Mouse (Mus musculus): ENCODE data around the gene Zmiz1. TPM values are rescaled to one million over a fixed set of nuclear protein-coding genes. Genes with fewer than 3 reads are reported as not detected.

Gene Zmiz1
- polyA plus RNA-seq, 1 experiment = 99.2 TPM

DNA sequence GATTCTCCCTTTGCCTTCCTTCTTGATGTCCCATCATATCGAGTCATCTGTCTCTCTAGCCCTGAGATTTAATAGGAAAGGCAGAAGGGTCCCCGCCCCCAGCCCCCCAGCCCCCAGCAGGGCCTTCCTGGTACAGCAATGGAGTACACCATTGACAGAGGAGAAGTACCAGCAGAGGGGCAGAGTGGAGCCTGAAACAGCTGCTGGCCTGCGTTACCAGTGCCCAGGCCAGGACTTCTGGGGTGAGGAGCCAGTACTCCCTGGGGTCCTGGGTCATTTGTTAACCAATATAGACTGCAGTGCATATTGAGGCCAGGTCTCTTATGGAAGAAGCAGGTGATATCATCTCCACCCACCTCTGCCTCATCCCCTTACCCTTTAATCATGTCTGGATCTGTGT lies 51.4 kb downstream of the Zmiz1 start:
- TF ChIP-seq POLR2A (IDR thresholded peaks at IDR 0.05; ENCODE audit: borderline replicate concordance, low read depth, low read length) = no peak
- TF ChIP-seq CTCF (IDR thresholded peaks at IDR 0.05; ENCODE audit: low read depth, low read length) = no peak
- H3K4me3 ChIP-seq (ENCODE audit: insufficient read depth, low read length) = no peak overlapping the region
- no peak overlapping the region for H3K27ac ChIP-seq (ENCODE audit: insufficient read depth, low read depth, low read length)
- peaks cover 90% of the 10 kb centered on the region for H3K4me1 ChIP-seq (ENCODE audit: control insufficient read depth, insufficient read depth, low read length)

DNA sequence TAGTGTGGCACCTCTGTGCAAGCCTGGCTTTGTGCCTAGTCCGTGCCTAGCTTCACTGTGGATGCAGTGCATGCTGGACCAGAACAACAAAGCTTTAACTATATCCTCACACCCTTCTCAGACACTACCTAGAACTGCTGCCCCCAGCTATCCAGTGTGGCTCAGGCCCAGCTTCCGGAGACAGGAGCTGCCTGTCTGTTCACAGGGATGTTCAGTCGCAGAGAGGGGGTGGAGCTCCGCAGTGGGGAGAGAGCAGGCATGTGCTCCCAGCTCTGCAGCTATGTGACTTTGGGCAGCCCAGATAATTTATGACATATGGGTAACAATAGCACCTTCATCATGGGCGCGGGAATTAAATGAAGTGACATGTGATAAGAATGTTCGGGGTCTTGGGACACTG lies 52.0 kb downstream of the Zmiz1 start:
- Histone ChIP-seq H3K27ac (ENCODE audit: insufficient read depth, low read depth, low read length) (no peak overlapping the region), H3K4me1 (ENCODE audit: control insufficient read depth, insufficient read depth, low read length) (peaks cover 90% of the 10 kb centered on the region), H3K4me3 (ENCODE audit: insufficient read depth, low read length) (no peak overlapping the region)
- no peak for TF ChIP-seq POLR2A (IDR thresholded peaks at IDR 0.05; ENCODE audit: borderline replicate concordance, low read depth, low read length)

DNA sequence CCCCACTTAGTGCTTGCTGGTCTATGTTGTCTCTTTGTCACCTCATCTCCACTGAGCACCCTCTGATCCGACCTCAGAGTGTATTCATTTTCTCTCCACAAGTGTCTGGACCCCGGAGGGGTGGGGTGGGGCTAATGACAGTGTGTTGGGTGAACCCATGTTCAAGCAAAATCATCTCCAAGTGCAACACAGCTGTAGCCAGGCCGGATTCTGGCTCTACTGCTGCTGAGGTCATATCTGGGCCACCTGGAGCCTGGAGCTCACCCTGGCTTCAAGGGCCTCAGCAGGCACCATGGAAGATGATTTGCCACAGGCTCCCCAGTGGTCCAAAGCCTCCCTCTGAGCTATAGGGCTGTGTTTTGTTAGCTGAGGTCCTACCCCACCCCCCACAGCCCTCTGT lies 52.6 kb downstream of the Zmiz1 start:
- peaks cover 88% of the 10 kb centered on the region for H3K4me1 ChIP-seq (ENCODE audit: control insufficient read depth, insufficient read depth, low read length)
- no peak for TF ChIP-seq POLR2A (IDR thresholded peaks at IDR 0.05; ENCODE audit: borderline replicate concordance, low read depth, low read length)
- no peak for TF ChIP-seq CTCF (IDR thresholded peaks at IDR 0.05; ENCODE audit: low read depth, low read length)
- H3K4me3 ChIP-seq (ENCODE audit: insufficient read depth, low read length) = no peak overlapping the region
- no peak overlapping the region for H3K27ac ChIP-seq (ENCODE audit: insufficient read depth, low read depth, low read length)

DNA sequence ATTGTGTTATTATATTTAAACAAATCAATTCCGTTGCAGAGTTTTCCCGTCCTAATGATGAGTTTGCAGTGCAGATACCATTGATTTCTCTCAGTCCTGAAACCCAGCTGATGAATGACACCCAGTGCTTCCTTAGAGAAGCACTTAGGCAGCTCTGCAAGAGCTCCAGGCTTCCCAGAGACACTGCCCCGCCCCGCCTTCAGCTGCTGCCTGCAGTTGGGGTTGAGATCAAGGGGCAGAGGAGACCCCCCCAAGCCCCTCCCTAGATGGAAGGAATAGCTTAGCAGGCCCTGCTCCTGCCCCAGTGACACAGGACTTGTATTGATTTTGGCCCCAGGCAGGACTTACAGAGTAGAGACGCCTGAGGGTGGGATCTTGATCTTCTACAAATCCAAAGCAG lies 53.0 kb downstream of the Zmiz1 start:
- Histone ChIP-seq H3K27ac (ENCODE audit: insufficient read depth, low read depth, low read length) (no peak overlapping the region), H3K4me1 (ENCODE audit: control insufficient read depth, insufficient read depth, low read length) (peaks cover 88% of the 10 kb centered on the region), H3K4me3 (ENCODE audit: insufficient read depth, low read length) (no peak overlapping the region)
- TF ChIP-seq CTCF (IDR thresholded peaks at IDR 0.05; ENCODE audit: low read depth, low read length) (no peak), POLR2A (IDR thresholded peaks at IDR 0.05; ENCODE audit: borderline replicate concordance, low read depth, low read length) (no peak)

DNA sequence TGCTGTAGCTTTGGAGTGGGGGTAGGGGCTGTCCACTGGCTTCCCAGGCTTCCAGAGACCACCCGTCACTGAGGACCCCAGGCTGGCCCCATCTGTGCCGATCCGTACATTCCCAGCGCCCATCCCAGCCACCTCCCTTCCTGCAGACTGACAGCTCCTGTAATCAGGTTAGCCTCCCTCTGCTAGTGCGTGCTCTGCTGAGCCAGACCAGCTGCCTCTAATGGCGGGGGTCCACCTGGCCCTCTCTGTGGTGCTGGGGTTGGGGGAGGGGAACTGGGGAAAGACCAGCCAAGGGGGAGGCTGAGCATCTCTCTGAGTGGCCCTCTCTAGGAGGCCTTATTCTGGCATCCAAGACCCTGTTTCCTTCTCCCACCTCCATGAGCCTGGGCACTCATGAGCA lies 53.8 kb downstream of the Zmiz1 start:
- no peak for TF ChIP-seq POLR2A (IDR thresholded peaks at IDR 0.05; ENCODE audit: borderline replicate concordance, low read depth, low read length)
- TF ChIP-seq CTCF (IDR thresholded peaks at IDR 0.05; ENCODE audit: low read depth, low read length) = no peak
- H3K4me3 ChIP-seq (ENCODE audit: insufficient read depth, low read length) = no peak overlapping the region
- peak overlapping the region; percentile 58; the same call in 1 of the 2 replicates for H3K27ac ChIP-seq (ENCODE audit: insufficient read depth, low read depth, low read length)
- H3K4me1 ChIP-seq (ENCODE audit: control insufficient read depth, insufficient read depth, low read length) = peaks cover 88% of the 10 kb centered on the region

DNA sequence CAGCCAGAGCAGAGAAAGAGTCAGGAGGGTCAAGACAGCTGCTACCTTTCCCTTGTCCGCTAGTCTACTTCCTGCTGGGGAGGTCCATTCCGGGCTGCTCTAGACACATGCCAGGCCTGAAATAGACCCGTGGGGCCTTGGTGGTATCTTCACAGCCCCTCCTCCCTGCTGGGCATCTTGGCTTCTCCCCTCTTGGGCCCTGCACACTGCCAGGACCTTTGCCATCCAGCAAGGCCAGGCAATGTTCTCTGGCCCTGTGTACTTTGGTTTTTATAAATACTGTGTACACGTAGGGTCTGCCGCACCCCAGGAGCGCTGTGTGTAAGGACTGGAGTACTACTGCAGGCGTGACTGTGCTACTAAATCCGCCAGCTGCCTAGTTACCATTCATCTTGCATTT lies 54.5 kb downstream of the Zmiz1 start:
- Histone ChIP-seq H3K4me1 (ENCODE audit: control insufficient read depth, insufficient read depth, low read length) (peaks cover 89% of the 10 kb centered on the region), H3K27ac (ENCODE audit: insufficient read depth, low read depth, low read length) (peak overlapping the region; percentile 58), H3K4me3 (ENCODE audit: insufficient read depth, low read length) (no peak overlapping the region)
- no peak for TF ChIP-seq POLR2A (IDR thresholded peaks at IDR 0.05; ENCODE audit: borderline replicate concordance, low read depth, low read length)
- TF ChIP-seq CTCF (IDR thresholded peaks at IDR 0.05; ENCODE audit: low read depth, low read length) = no peak; the same call in 1 of the 2 replicates

DNA sequence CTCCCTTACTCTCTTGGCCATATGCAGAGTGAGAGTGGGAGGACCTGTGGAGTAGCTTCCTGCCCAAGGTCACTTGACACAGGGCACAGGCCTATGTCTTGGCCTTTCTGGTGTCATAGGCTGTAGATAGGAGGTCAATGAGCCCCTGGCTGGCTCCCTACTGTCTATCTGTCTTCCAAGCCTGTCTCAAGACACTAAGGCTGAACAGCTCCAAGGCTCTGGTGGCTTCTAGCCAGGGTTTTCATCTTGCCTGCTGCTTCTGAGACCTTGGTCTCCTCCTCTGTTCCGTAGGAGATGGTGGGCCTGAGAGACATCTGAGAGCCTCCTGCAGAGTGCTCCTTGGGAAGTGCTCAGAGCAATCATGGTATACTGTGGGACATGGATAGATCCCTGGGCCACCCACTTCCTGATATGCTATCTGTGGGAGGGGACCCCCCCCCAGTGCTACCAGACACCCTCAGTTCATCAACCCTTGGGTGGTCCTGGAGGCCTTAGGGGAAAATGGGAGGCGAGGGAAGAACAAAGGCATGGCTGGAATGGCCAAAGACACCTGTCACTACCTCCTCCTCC lies 56.0 kb downstream of the Zmiz1 start:
- no peak for TF ChIP-seq POLR2A (IDR thresholded peaks at IDR 0.05; ENCODE audit: borderline replicate concordance, low read depth, low read length)
- TF ChIP-seq CTCF (IDR thresholded peaks at IDR 0.05; ENCODE audit: low read depth, low read length) = no peak
- no peak overlapping the region for H3K4me3 ChIP-seq (ENCODE audit: insufficient read depth, low read length)
- H3K4me1 ChIP-seq (ENCODE audit: control insufficient read depth, insufficient read depth, low read length) = peaks cover 87% of the 10 kb centered on the region
- peak overlapping the region; percentile 94 for H3K27ac ChIP-seq (ENCODE audit: insufficient read depth, low read depth, low read length)

DNA sequence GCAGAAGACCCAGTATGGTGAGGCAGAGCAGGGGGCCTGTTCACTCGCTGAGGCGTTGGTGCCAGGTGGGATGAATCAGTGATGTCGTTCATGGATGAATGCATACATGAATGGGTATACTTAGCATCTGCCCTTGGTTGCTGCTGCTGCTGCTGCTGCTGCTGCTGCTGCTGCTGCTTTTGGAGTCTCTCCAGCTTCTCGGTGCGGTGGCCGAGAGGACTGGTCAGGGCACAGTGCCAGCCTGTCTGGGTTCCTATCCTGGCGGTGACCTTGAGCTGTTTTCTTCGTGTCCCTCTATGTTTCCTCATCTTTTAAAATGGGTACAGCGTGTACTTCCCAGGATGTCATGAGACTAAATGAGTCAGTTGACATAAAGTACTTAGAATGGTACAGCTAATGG lies 56.9 kb downstream of the Zmiz1 start:
- Histone ChIP-seq H3K4me3 (ENCODE audit: insufficient read depth, low read length) (no peak overlapping the region), H3K27ac (ENCODE audit: insufficient read depth, low read depth, low read length) (peak overlapping the region; percentile 94), H3K4me1 (ENCODE audit: control insufficient read depth, insufficient read depth, low read length) (peaks cover 88% of the 10 kb centered on the region)

DNA sequence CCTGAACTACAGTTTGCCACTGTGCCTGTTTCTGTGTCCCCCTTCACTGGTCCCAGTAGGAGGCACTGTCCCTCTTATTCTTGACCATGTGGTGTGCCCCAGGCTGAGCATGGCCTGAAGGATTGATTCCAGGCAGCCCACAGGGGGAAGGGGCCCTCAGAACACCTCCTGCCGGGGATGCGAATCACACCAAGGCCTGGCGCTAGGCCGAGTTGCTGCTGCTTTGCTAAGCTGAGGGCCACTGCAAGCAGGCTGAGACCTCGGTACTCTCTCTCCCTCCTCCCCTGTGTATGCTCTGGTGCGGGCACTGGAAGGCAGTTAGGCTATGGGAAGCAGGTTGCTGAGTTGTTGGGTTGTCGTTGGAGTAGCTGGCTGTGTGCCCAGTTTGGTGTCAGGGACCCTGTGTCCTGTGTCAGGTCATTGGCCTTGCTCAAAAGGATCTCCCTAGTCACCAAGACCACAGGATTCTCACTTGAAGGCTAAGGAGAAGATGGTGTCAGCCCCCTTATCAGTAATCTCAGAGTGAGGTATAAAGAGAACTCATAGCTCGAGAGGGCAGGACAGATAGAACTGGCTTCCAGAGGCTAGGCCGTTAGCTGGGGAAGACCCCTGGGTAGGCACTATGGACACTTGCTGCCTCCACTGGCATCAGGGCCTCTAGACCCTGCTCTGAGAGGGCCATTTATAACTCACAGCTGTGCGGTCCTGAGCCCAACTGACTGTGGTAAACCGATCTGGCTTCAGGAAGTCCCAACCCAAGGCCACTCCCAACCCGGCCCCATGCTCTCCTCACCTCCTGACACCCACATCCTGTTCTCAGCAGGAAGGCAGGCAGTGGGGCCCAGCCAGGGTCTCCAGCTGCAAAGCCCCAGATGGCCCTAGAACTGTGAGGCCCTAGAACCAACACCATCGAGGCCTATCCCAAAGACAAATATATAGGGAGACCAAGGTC lies 57.9 kb downstream of the Zmiz1 start:
- Histone ChIP-seq H3K4me1 (ENCODE audit: control insufficient read depth, insufficient read depth, low read length) (peaks cover 86% of the 10 kb centered on the region), H3K4me3 (ENCODE audit: insufficient read depth, low read length) (peak overlapping the region; percentile 2), H3K27ac (ENCODE audit: insufficient read depth, low read depth, low read length) (peak overlapping the region; percentile 94)
- TF ChIP-seq POLR2A (IDR thresholded peaks at IDR 0.05; ENCODE audit: borderline replicate concordance, low read depth, low read length) (no peak), CTCF (IDR thresholded peaks at IDR 0.05; ENCODE audit: low read depth, low read length) (0 out of 2 replicates have a peak, but pooled peaks have one; percentile 12)

More for the DNA sequence above, 56.9 kb downstream of the Zmiz1 start:
- TF ChIP-seq CTCF (IDR thresholded peaks at IDR 0.05; ENCODE audit: low read depth, low read length) = no peak
- TF ChIP-seq POLR2A (IDR thresholded peaks at IDR 0.05; ENCODE audit: borderline replicate concordance, low read depth, low read length) = no peak

DNA sequence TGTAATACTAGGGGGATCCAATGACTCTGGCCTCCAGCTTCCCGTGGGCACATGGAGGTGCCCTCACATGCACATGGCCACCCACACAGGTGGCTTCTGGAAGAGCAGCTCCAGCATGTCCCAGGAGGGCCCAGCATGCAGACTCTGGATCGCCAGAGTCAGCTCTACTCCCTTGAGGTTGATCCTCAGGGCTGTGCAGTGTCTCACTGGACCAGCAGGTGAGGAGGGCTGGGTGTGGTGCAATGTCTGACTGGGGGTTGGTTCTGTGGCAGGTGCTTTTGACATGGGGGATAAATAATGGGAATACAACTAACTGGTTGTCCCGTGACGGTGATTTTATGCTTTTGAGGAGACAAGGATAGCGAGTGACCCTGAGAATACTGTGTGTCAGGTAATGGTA lies 59.7 kb downstream of the Zmiz1 start:
- Histone ChIP-seq H3K4me1 (ENCODE audit: control insufficient read depth, insufficient read depth, low read length) (peaks cover 87% of the 10 kb centered on the region), H3K4me3 (ENCODE audit: insufficient read depth, low read length) (no peak overlapping the region), H3K27ac (ENCODE audit: insufficient read depth, low read depth, low read length) (peak overlapping the region; percentile 73; the same call in 1 of the 2 replicates)
- no peak for TF ChIP-seq CTCF (IDR thresholded peaks at IDR 0.05; ENCODE audit: low read depth, low read length)
- TF ChIP-seq POLR2A (IDR thresholded peaks at IDR 0.05; ENCODE audit: borderline replicate concordance, low read depth, low read length) = no peak

Measured in bone marrow macrophage, adult 2 months (primary cell).